Mouse (Mus musculus): ENCODE results near the gene Cdk6.

DNA sequence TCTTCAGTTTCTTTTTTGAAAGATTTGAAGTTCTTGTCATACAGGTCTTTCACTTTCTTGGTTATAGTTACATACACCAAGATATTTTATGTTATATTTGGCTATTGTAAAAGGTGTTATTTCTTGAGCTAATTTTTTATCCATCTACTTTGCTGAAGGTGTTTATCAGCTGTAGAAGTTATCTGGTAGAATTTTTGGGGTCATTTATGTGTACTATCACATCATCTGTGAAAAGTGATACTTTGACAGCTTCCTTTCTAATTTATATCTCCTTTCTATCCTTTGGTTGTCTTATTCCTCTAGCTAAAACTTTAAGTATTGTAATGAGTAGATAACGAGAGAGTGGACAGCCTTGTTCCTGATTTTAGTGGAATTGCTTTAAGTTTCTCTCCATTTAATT is 210.2 kb downstream of the Cdk6 start:
- no peak for TF ChIP-seq EP300 (IDR thresholded peaks at IDR 0.05; ENCODE audit: low read depth)
- no peak for TF ChIP-seq CTCF (IDR thresholded peaks at IDR 0.05; ENCODE audit: low read depth)

Data from liver, embryonic 14.5 days (tissue).